In genomic region chr6:97914768-97915167, GRCm38 (mm10) we compare ENCODE assay signal across 17 mouse cellular contexts.
"Had no signal": no experiment of that assay in that cellular context is flagged by ENCODE, and none has a peak within 500 bp of the region (broad histone marks: within the 10 kb centered on the region; RNA-seq: fewer than 3 reads in every experiment).

No protein-coding gene starts in this region.

- DNase-seq: layer of hippocampus, adult 9-11 months; layer of hippocampus, postnatal 36 days; liver; liver, embryonic 13.5 days; liver, postnatal 0 days; lung, postnatal 14 days; retina, postnatal 1 day; right cerebral cortex, postnatal 14 days; thymus, postnatal 4 days had no signal

- H3K9me3 ChIP-seq: limb, embryonic 12.5 days; liver, embryonic 13.5 days; lung, embryonic 15.5 days; midbrain, embryonic 12.5 days; neural tube, embryonic 13.5 days; stomach, embryonic 15.5 days had no signal

- H3K9ac ChIP-seq: limb, embryonic 12.5 days; liver, embryonic 13.5 days; liver, postnatal 0 days; lung, embryonic 15.5 days; midbrain, embryonic 12.5 days; neural tube, embryonic 13.5 days; stomach, embryonic 15.5 days had no signal

- H3K27me3 ChIP-seq: limb, embryonic 12.5 days; liver, embryonic 13.5 days; lung, embryonic 15.5 days; midbrain, embryonic 12.5 days; neural tube, embryonic 13.5 days; stomach, embryonic 15.5 days had no signal

- H3K27ac ChIP-seq: limb, embryonic 12.5 days; liver, embryonic 13.5 days; lung, embryonic 15.5 days; macrophage; midbrain, embryonic 12.5 days; neural tube, embryonic 13.5 days; stomach, embryonic 15.5 days had no signal

- H3K36me3 ChIP-seq: limb, embryonic 12.5 days; liver, embryonic 13.5 days; lung, embryonic 15.5 days; midbrain, embryonic 12.5 days; neural tube, embryonic 13.5 days; stomach, embryonic 15.5 days had no signal

- H3K4me1 ChIP-seq: liver, embryonic 13.5 days; neural tube, embryonic 13.5 days had no signal

- ATAC-seq: intestine, embryonic 16.5 days; liver, postnatal 0 days; midbrain, embryonic 16.5 days had no signal

- H3K4me3 ChIP-seq: limb, embryonic 12.5 days; liver, embryonic 13.5 days; lung, embryonic 15.5 days; midbrain, embryonic 12.5 days; neural tube, embryonic 13.5 days; stomach, embryonic 15.5 days had no signal

- H3K4me2 ChIP-seq: limb, embryonic 12.5 days; liver, embryonic 13.5 days; lung, embryonic 15.5 days; midbrain, embryonic 12.5 days; neural tube, embryonic 13.5 days; stomach, embryonic 15.5 days had no signal
